Mouse (Mus musculus) kidney, adult 9 months (tissue): ENCODE results near the gene Jakmip3.

Source experiments
- DNase-seq: peaks from one replicate; pipeline ENCODE4 v3.0.0; 2022

The Jakmip3 gene

DNA sequence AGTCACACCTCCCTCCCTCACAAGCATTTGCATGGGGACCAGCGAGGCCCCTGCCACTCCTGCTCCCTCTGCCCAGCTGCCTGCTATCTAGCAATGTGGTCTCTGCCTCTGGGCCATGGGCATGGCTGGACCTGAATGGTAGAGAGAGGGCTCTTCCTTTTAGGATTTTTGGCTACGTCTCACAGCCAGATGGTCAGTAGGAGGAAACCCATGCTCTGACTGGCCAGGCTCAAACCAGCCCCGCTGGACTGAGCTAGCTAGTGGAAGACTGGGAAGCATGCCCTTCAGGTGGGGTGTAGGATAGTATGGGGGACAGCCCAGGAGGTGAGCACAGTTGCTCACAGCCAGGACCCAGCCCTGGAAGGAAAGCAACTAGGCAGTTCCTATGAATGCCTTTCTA lies 161.3 kb downstream of the Jakmip3 start:
- DNase-seq = no peak

DNA sequence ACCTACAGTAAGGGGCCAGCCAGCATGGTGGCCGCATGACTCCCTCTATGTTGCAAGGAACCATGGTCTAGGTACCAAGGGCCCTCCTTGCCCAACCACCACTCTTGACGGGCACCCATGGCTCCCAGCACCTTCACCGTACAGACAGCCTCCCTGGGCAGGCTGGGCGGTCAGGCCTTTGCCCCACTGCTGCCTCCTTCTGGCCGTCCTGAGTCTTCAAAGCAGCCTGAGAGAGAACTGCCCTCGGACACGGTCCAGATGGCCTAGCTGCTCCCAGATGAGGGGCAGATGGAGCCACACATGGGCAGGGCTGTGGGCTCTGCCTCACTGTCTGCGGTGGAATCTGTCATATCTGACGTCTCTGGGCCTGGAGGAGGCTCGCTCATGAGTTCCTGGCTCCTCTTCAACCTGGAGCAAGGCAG lies 163.4 kb downstream of the Jakmip3 start:
- no peak for DNase-seq

DNA sequence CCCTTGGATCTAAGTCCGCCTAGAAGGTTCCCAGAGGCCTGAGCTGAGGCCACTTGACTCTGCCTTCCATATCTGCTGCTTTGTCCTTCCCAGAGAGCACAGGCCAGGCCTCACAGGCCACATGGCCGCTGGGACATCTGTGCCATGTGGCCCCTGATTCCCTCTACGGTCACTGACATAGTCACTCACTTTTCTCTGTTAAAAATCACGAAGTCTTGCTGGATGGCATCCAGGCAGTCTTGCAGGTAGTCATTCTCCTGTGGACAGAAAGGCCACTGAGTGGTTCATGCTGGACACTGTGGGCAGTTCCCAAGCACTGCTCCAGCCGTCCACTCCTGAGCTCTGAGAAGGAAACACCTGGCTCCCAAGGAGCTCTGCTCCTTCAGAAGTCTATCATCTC lies 164.5 kb downstream of the Jakmip3 start:
- DNase-seq = no peak

DNA sequence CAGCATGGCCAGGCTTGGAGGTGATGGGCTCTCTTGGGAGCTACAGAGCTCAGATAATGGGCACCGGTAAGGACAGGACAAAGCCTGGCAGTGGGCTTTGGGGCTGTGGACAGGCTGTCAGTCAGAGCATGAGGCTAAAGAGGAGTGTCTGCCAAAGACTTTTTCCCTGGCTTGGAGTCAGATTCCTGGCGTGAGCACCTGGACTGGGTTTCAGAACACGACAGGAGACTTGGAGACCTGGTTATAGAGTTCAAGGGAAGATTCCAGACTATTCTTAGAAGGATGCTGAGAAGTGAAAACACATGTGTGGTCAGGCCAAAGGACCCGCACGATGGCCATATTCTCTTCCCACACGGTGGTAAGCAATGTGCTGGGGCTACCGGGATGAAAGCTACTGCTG lies 165.2 kb downstream of the Jakmip3 start:
- DNase-seq = no peak

DNA sequence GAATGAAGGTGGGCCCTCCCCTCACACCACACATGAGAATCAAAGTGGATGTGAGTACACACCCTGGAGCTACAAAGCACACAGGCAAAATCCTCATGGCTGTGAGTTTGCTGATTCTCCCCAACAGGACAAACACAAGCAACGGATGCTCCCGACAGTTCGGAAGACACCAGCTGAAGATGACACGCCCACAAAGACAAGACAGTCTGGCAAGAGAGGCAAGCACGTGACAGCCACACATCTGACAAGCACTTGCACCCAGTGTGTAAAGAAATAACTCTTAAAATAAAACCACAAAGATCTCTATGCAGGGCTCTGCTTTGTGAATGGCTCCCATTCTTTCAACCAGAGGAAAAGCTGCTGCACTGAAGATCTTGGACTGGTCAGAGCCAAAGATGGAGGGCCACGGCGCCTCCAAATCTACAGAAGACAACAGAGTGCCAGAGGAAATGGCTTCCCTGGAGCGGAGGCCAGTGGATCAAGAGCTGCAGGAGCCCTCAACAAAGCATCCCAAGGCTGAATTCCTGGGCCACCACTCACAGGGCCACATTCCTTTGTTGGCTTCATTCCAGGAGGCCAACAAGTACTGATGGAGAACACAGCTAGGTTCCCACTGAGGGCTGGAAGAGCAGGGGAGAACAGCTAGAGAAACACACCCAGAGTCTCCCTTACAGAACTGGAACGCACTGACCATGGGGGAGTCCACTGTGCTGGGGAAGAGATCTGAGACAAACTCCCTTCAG lies 167.5 kb downstream of the Jakmip3 start:
- DNase-seq = no peak

DNA sequence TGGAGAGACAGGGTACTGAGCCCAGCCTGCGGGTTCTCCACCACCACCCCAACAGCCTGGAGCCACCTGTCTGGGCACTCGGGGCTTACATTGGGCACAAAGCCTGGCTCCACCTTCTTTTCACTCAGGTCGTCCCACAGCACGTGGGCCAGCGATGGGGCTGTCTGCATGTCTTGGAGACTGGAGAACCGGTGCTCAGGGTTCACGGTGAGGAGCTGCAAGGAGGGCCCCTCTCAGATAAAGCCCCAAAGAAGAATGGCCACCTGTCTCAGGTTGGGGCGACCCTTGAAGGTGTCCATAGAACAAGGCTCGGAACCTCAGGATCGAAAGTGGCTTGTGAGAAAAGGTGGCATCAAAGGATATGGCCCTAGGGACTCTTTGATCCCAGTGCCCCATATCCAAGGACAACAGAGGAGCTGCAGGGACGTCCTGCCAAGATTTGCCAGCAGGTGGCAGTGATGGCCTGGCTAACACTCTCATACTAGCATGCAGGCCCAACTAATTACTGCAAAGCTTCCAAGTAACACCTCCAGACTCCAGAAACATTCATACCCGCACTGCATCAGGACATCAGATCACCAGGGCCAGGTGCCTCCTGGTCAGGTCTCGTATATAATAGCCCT lies 178.7 kb downstream of the Jakmip3 start:
- peak; percentile 89 for DNase-seq

DNA sequence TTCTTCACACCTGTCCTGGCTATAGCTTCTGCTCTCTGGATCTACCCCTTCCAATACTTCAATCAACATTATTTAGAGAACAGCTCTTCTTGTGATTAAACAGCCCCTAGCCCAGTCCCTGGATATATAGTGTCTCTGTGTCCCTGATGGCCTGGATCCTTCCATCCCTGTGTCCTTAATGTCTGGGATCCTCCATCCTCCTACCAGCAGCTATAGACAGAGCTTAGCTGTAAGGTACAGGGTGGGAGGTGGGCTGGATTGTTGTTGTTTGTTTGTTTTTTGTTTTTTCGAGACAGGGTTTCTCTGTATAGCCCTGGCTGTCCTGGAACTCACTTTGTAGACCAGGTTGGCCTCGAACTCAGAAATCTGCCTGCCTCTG lies 179.2 kb downstream of the Jakmip3 start:
- DNase-seq = no peak

DNA sequence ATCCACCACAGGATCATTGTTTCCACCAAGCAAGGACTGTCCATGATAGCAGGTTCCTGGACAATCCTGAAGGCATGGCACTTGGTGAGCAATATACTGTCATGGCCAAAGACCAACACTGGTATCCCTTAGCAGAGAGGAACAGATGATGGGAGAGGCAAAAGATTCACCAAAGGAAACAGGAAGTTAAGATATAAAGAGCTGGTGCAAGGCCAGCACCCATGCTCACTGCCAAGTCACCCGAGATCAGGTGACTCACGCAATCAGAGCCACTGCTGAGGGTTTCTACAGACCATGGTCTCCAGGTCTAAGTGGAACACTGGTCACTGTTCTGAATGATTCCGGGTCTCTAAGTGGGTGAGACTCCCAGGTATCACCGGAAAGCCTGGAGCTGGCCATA lies 185.4 kb downstream of the Jakmip3 start:
- no peak for DNase-seq

DNA sequence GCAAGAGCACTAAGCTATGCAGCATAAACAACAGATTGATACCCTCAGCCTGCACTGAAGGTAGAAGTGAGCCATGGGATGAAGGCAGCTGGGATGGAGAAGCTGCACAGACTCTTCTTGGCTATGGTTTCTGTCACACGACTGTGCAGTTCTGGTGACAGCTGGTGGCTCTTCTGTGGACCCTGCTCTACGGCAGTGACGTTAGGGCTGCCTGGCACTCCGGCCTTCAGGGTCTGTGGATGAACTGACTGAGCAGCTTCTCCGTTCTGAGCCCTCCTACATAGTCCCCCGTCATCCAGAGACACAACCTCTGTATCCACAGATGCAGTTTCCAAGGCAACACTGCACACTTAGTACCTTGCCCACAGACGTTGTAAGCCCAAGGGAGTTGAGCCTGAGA lies 186.0 kb downstream of the Jakmip3 start:
- no peak for DNase-seq

DNA sequence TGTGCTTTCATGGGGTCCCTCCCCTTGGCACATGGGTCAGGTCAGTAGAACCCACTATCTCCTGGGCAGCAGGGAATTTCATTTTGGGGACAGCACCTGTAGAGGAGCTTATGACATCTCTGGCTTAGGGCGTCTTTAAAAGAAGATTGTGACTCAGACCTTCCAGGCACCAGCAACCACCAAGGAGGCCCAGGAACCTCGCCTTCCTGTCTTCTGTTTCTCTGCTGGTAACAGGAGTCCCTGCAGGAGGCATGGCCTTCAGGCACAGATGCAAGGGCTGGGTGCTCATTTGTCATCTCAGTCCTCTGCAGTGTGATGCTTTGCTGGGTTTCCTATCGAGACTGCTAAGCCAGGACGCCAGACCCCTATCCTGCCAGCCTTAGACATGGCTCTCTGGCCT lies 188.5 kb downstream of the Jakmip3 start:
- DNase-seq = no peak

DNA sequence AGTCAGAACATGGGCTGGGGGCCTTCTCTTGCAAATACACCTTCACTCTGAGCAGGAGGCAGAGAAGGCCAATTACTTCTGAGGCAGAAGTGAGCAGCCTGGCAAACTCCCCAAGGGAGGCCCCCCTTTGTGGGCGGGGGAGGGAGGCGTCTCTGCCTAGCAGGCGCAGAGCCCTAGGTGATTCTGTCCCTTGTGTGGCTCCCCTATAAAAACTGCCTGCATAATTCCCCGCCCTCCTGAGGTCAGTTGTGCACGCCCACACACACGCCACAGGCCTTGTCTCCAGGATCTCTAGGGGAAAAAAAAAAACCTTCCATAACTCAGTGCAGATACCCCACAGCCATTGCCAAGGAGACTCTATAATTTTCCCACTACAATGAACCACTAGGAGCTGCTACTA lies 189.8 kb downstream of the Jakmip3 start:
- DNase-seq = no peak

DNA sequence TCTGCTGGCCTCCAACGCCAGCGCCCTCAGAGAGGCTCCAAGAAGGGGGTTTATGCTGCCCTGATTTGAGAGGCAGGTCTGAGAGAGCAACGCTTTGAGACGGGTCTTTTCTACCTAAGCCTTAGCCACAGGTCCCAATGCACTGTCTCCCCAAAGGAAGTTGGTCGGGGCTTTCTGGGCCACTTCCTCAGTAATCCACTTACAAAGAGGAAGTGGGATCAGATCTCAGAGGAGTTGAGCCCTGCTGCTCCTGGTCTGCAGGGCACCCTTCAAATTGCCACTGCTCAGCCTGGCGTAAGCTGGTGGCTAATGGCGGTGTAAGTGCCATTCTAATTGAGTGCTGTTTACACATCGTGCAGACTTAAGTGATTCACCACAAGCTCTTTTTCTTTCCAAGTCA lies 191.0 kb downstream of the Jakmip3 start:
- DNase-seq = no peak

DNA sequence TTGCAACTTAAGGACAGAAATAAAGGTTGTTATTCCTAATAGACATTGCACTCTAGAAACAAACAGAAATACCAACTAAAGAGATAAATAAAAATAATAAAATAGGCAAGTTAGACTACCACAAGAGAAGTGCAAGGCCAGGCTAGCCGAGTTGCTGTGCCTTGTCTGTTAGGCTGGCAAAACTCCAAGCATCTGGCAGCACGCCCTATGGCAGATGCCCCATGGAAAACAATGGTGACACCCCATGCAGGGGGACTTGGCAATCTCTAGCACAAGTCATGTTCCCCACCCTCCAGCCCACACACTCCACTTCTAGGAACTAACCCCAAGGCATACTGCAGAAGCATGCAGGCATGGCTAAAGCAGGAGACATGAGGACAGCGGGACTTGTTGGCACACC lies 192.9 kb downstream of the Jakmip3 start:
- DNase-seq = no peak
